Mouse (Mus musculus): ENCODE results near the gene Tlr7. TPM values are rescaled to one million over a fixed set of nuclear protein-coding genes. Genes with fewer than 3 reads are reported as not detected.
"Not testable (repeated sequence)": the region's sequence is repeated elsewhere in the genome, so short reads cannot be mapped to it uniquely, and the experiment has no call there.

Tlr7 gene
- polyA plus RNA-seq, 1 experiment from 2014 or later: 0.79 TPM

- not testable (repeated sequence) for ATAC-seq (ENCODE audit: insufficient read depth)
Measured at GRCm38 (mm10) chrX:167302061-167302460, 28.3 kb downstream of the Tlr7 start.

GRCm38 (mm10) chrX:167276953-167277352, 53.4 kb downstream of the Tlr7 start:
- H3K4me3 ChIP-seq (replicated peaks): no peak overlapping the region
- peak overlapping the region; percentile 42 for H3K4me2 ChIP-seq
- no peaks in the 10 kb centered on the region for H3K4me1 ChIP-seq (replicated peaks)
- no peak overlapping the region for H3K9ac ChIP-seq
- H3K27me3 ChIP-seq: no peaks in the 10 kb centered on the region
- 16% methylated on average over 9 of the region's 9 CpGs for WGBS (ENCODE audit: insufficient replicate concordance)
- no peak for ATAC-seq (ENCODE audit: insufficient read depth)
- H3K27ac ChIP-seq (replicated peaks): no peak overlapping the region
- H3K36me3 ChIP-seq (replicated peaks): no peaks in the 10 kb centered on the region
- H3K9me3 ChIP-seq (replicated peaks): no peaks in the 10 kb centered on the region

More at GRCm38 (mm10) chrX:167302061-167302460, 28.3 kb downstream of the Tlr7 start:
- not testable (repeated sequence) for H3K36me3 ChIP-seq (replicated peaks); H3K4me1 ChIP-seq (replicated peaks); H3K4me2 ChIP-seq; H3K4me3 ChIP-seq (replicated peaks); H3K9me3 ChIP-seq (replicated peaks); H3K27me3 ChIP-seq; H3K9ac ChIP-seq; H3K27ac ChIP-seq (replicated peaks)
- WGBS (ENCODE audit: insufficient replicate concordance): 70% methylated on average over 1 of the region's 1 CpGs

GRCm38 (mm10) chrX:167276551-167276950, 53.8 kb downstream of the Tlr7 start:
- no peaks in the 10 kb centered on the region for H3K27me3 ChIP-seq
- H3K36me3 ChIP-seq (replicated peaks): no peaks in the 10 kb centered on the region
- no peak overlapping the region for H3K4me3 ChIP-seq (replicated peaks)
- 32% methylated on average over 10 of the region's 10 CpGs for WGBS (ENCODE audit: insufficient replicate concordance)
- no peak overlapping the region for H3K9ac ChIP-seq
- peak overlapping the region; percentile 42 for H3K4me2 ChIP-seq
- no peak overlapping the region for H3K27ac ChIP-seq (replicated peaks)
- H3K4me1 ChIP-seq (replicated peaks): no peaks in the 10 kb centered on the region
- H3K9me3 ChIP-seq (replicated peaks): no peaks in the 10 kb centered on the region
- no peak for ATAC-seq (ENCODE audit: insufficient read depth)

DNA sequence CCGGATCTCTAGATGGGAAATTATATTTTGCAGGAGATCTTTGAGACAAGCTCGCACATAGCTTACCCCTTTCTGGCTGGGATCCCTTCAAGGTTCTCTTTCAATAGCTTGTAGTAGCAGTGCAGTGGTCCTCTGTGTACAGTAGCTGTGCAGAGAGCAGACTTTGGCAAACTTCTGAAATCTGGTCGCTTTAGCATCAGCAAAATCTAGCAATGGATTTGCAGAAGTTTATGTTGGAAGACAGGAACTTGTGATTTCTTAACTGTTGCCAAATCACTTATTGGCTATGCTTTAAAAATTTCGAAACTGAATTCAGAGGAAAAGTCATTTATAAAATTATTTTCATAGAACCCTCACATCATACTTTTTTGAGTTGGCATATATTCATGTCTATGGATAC, 66.3 kb downstream of the Tlr7 start, which contains the start of gene Tlr8:
TSS of gene Tlr8 (minus strand) at position 244 of the 400 bp plus-strand sequence.
- Histone ChIP-seq H3K27ac (replicated peaks) (no peak within 1 kb of the TSS), H3K4me3 (replicated peaks) (no peak within 1 kb of the TSS), H3K27me3 (0 out of 2 replicates have a peak, but pooled peaks cover 3% of the 10 kb centered on the region), H3K9me3 (replicated peaks) (no peaks in the 10 kb centered on the region), H3K36me3 (replicated peaks) (no peaks in the 10 kb centered on the region), H3K4me1 (replicated peaks) (no peaks in the 10 kb centered on the region), H3K9ac (no peak within 1 kb of the TSS), H3K4me2 (no peak within 1 kb of the TSS)
- 47% methylated on average over 4 of the region's 4 CpGs for WGBS (ENCODE audit: insufficient replicate concordance)
- no peak for ATAC-seq (ENCODE audit: insufficient read depth)

DNA sequence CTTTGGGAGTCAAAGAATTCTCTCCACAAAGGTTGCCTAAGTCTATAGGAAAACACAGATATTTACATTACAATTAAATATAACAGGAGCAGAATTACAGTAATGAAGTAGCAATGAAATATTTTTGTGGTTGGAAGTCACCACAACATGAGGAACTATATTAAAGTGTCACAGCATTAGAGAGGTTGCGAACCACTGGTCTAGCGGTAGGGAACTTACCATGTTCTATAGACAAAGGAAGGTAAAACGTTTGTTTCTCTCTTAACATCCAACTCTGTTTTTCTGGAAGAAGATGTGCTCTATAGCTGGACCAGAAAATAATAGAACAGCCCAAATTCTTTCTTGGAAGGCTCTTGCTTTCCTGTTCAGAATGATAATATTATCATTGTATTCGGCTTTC, 66.8 kb downstream of the Tlr7 start:
- no peak overlapping the region for H3K4me2 ChIP-seq
- H3K4me1 ChIP-seq (replicated peaks): no peaks in the 10 kb centered on the region
- H3K27me3 ChIP-seq: 0 out of 2 replicates have a peak, but pooled peaks cover 3% of the 10 kb centered on the region
- no peak for ATAC-seq (ENCODE audit: insufficient read depth)
- 60% methylated on average over 4 of the region's 4 CpGs for WGBS (ENCODE audit: insufficient replicate concordance)
- no peaks in the 10 kb centered on the region for H3K9me3 ChIP-seq (replicated peaks)
- H3K36me3 ChIP-seq (replicated peaks): no peaks in the 10 kb centered on the region
- H3K4me3 ChIP-seq (replicated peaks): no peak overlapping the region
- no peak overlapping the region for H3K9ac ChIP-seq
- H3K27ac ChIP-seq (replicated peaks): no peak overlapping the region

Other genes starting within 250 kb of the Tlr7 start
- 972 and 1,248 TPM in 2 replicates for gene Tmsb4x, start 121.2 kb downstream of the Tlr7 start, polyA plus RNA-seq (2015; fragmentation: Nextera tagmentation; extraction: Ambion mirVana)
- gene Tlr8, start 66.2 kb downstream of the Tlr7 start, polyA plus RNA-seq (2015; fragmentation: Nextera tagmentation; extraction: Ambion mirVana): 0.74 and 0.86 TPM in 2 replicates
- gene Prps2, start 52.2 kb upstream of the Tlr7 start, polyA plus RNA-seq (2015; fragmentation: Nextera tagmentation; extraction: Ambion mirVana): 5.5 and 6.6 TPM in 2 replicates

All from liver, embryonic 15.5 days (tissue).